Mouse (Mus musculus) adrenal gland (tissue): ENCODE results near the gene Endou.
"Not testable (repeated sequence)": the region's sequence is repeated elsewhere in the genome, so short reads cannot be mapped to it uniquely, and the experiment has no call there.

ENCODE experiments used
- intact Hi-C: fragments of 180-260 bp; cut with DNase I; formaldehyde crosslinking; loops from one replicate; pipeline ENCODE4 v1.15.1; 2025

Endou gene

GRCm38 (mm10) chr15:97705211-97706050 is 25.7 kb downstream of the Endou start, which contains the start of gene Rpap3:
TSS of gene Rpap3 (minus strand) at chr15:97705825.
- intact Hi-C loops = no loop called here

GRCm38 (mm10) chr15:97696616-97697015 is 34.5 kb downstream of the Endou start:
- intact Hi-C loops = no loop called here

GRCm38 (mm10) chr15:97693411-97693810 is 37.7 kb downstream of the Endou start:
- intact Hi-C loops = no loop called here

GRCm38 (mm10) chr15:97684118-97684517 is 47.0 kb downstream of the Endou start:
- intact Hi-C loops = no loop called here

GRCm38 (mm10) chr15:97682053-97682452 is 49.1 kb downstream of the Endou start:
- intact Hi-C loops = no loop called here

- intact Hi-C loops = no loop called here
Observed at GRCm38 (mm10) chr15:97679991-97680681, 51.0 kb downstream of the Endou start.

- intact Hi-C loops = no loop called here
Observed at GRCm38 (mm10) chr15:97677341-97677740, 53.8 kb downstream of the Endou start.

GRCm38 (mm10) chr15:97675927-97676326 is 55.2 kb downstream of the Endou start:
- intact Hi-C loops = no loop called here

- intact Hi-C loops = loop anchor here (5.0 kb wide), 1 partner anchor 108 kb away; no protein-coding TSS in a partner anchor
Observed at GRCm38 (mm10) chr15:97674423-97674822, 56.7 kb downstream of the Endou start.

- intact Hi-C loops = loop anchor here (5.0 kb wide), 1 partner anchor 109 kb away; no protein-coding TSS in a partner anchor
Observed at GRCm38 (mm10) chr15:97673256-97674000, 57.7 kb downstream of the Endou start.

- intact Hi-C loops = loop anchor here (5.0 kb wide), 1 partner anchor 110 kb away; no protein-coding TSS in a partner anchor
Observed at GRCm38 (mm10) chr15:97672211-97672765, 58.9 kb downstream of the Endou start.

GRCm38 (mm10) chr15:97670554-97670953 is 60.6 kb downstream of the Endou start:
- intact Hi-C loops = loop anchor here (5.0 kb wide), 1 partner anchor 112 kb away; no protein-coding TSS in a partner anchor

GRCm38 (mm10) chr15:97668158-97668877 is 62.8 kb downstream of the Endou start:
- intact Hi-C loops = not testable (repeated sequence)

GRCm38 (mm10) chr15:97667437-97667836 is 63.7 kb downstream of the Endou start:
- intact Hi-C loops = no loop called here

- intact Hi-C loops = no loop called here
Observed at GRCm38 (mm10) chr15:97666457-97666770, 64.7 kb downstream of the Endou start.

GRCm38 (mm10) chr15:97665770-97666456 is 65.2 kb downstream of the Endou start:
- intact Hi-C loops = loop anchor here (2.0 kb wide), 1 partner anchor 469 kb away; no protein-coding TSS in a partner anchor

GRCm38 (mm10) chr15:97664981-97665668 is 66.0 kb downstream of the Endou start:
- intact Hi-C loops = loop anchor here (2.0 kb wide), 1 partner anchor 468 kb away; no protein-coding TSS in a partner anchor

- intact Hi-C loops = loop anchor here (2.0 kb wide), 1 partner anchor 467 kb away; no protein-coding TSS in a partner anchor
Observed at GRCm38 (mm10) chr15:97663750-97664406, 67.3 kb downstream of the Endou start.
